Mouse (Mus musculus): ENCODE results near the gene Idh1. TPM values are rescaled to one million over a fixed set of nuclear protein-coding genes. Genes with fewer than 3 reads are reported as not detected.

Gene Idh1
- polyA plus RNA-seq, 1 experiment: 18.4 TPM

GRCm38 (mm10) chr1:65178126-65178901, 8.0 kb downstream of the Idh1 start:
- H3K4me3 ChIP-seq (ENCODE audit: control insufficient read depth, low read depth, low read length): peak overlapping the region; percentile 91
- H3K27me3 ChIP-seq (ENCODE audit: control insufficient read depth, insufficient read depth, low read length): no peaks in the 10 kb centered on the region
- H3K4me1 ChIP-seq (ENCODE audit: control insufficient read depth, insufficient read depth, low read length): peaks cover 9% of the 10 kb centered on the region
- TF ChIP-seq CTCF (IDR thresholded peaks at IDR 0.05; ENCODE audit: control insufficient read depth, insufficient read depth, insufficient replicate concordance, low read depth, low read length) (peak; percentile 58; the same call in 1 of the 2 replicates), POLR2A (IDR thresholded peaks at IDR 0.05; ENCODE audit: control insufficient read depth, low read depth, low read length) (peak; percentile 26; the same call in 1 of the 2 replicates)
- peak overlapping the region; percentile 87 for H3K27ac ChIP-seq (ENCODE audit: control insufficient read depth, insufficient read depth, low read depth, low read length)
- no peaks in the 10 kb centered on the region for H3K36me3 ChIP-seq (ENCODE audit: control insufficient read depth, insufficient read depth, low read length)

GRCm38 (mm10) chr1:65177452-65177851, 8.8 kb downstream of the Idh1 start:
- TF ChIP-seq CTCF (IDR thresholded peaks at IDR 0.05; ENCODE audit: control insufficient read depth, insufficient read depth, insufficient replicate concordance, low read depth, low read length) (no peak), POLR2A (IDR thresholded peaks at IDR 0.05; ENCODE audit: control insufficient read depth, low read depth, low read length) (no peak)
- no peaks in the 10 kb centered on the region for H3K27me3 ChIP-seq (ENCODE audit: control insufficient read depth, insufficient read depth, low read length)
- H3K27ac ChIP-seq (ENCODE audit: control insufficient read depth, insufficient read depth, low read depth, low read length): no peak overlapping the region
- H3K4me3 ChIP-seq (ENCODE audit: control insufficient read depth, low read depth, low read length): no peak overlapping the region
- H3K4me1 ChIP-seq (ENCODE audit: control insufficient read depth, insufficient read depth, low read length): peaks cover 9% of the 10 kb centered on the region
- H3K36me3 ChIP-seq (ENCODE audit: control insufficient read depth, insufficient read depth, low read length): no peaks in the 10 kb centered on the region

- H3K36me3 ChIP-seq (ENCODE audit: control insufficient read depth, insufficient read depth, low read length): no peaks in the 10 kb centered on the region
- H3K27me3 ChIP-seq (ENCODE audit: control insufficient read depth, insufficient read depth, low read length): no peaks in the 10 kb centered on the region
- no peak overlapping the region for H3K27ac ChIP-seq (ENCODE audit: control insufficient read depth, insufficient read depth, low read depth, low read length)
- TF ChIP-seq POLR2A (IDR thresholded peaks at IDR 0.05; ENCODE audit: control insufficient read depth, low read depth, low read length) (no peak), CTCF (IDR thresholded peaks at IDR 0.05; ENCODE audit: control insufficient read depth, insufficient read depth, insufficient replicate concordance, low read depth, low read length) (no peak)
- no peak overlapping the region for H3K4me3 ChIP-seq (ENCODE audit: control insufficient read depth, low read depth, low read length)
- H3K4me1 ChIP-seq (ENCODE audit: control insufficient read depth, insufficient read depth, low read length): peaks cover 9% of the 10 kb centered on the region
Observed at GRCm38 (mm10) chr1:65176912-65177311, 9.4 kb downstream of the Idh1 start.

- no peaks in the 10 kb centered on the region for H3K27me3 ChIP-seq (ENCODE audit: control insufficient read depth, insufficient read depth, low read length)
- no peak overlapping the region for H3K4me3 ChIP-seq (ENCODE audit: control insufficient read depth, low read depth, low read length)
- H3K27ac ChIP-seq (ENCODE audit: control insufficient read depth, insufficient read depth, low read depth, low read length): no peak overlapping the region
- no peak for TF ChIP-seq CTCF (IDR thresholded peaks at IDR 0.05; ENCODE audit: control insufficient read depth, insufficient read depth, insufficient replicate concordance, low read depth, low read length)
- TF ChIP-seq POLR2A (IDR thresholded peaks at IDR 0.05; ENCODE audit: control insufficient read depth, low read depth, low read length): no peak
- no peaks in the 10 kb centered on the region for H3K36me3 ChIP-seq (ENCODE audit: control insufficient read depth, insufficient read depth, low read length)
- H3K4me1 ChIP-seq (ENCODE audit: control insufficient read depth, insufficient read depth, low read length): peaks cover 9% of the 10 kb centered on the region
Observed at GRCm38 (mm10) chr1:65176171-65176570, 10.1 kb downstream of the Idh1 start.

- Histone ChIP-seq H3K4me3 (ENCODE audit: control insufficient read depth, low read depth, low read length) (no peak overlapping the region), H3K27me3 (ENCODE audit: control insufficient read depth, insufficient read depth, low read length) (no peaks in the 10 kb centered on the region), H3K4me1 (ENCODE audit: control insufficient read depth, insufficient read depth, low read length) (peaks cover 4% of the 10 kb centered on the region; the same call in 1 of the 2 replicates), H3K27ac (ENCODE audit: control insufficient read depth, insufficient read depth, low read depth, low read length) (no peak overlapping the region), H3K36me3 (ENCODE audit: control insufficient read depth, insufficient read depth, low read length) (no peaks in the 10 kb centered on the region)
- no peak for TF ChIP-seq POLR2A (IDR thresholded peaks at IDR 0.05; ENCODE audit: control insufficient read depth, low read depth, low read length)
- TF ChIP-seq CTCF (IDR thresholded peaks at IDR 0.05; ENCODE audit: control insufficient read depth, insufficient read depth, insufficient replicate concordance, low read depth, low read length): no peak
Observed at GRCm38 (mm10) chr1:65173716-65174115, 12.6 kb downstream of the Idh1 start.

- H3K4me1 ChIP-seq (ENCODE audit: control insufficient read depth, insufficient read depth, low read length): 0 out of 2 replicates have a peak, but pooled peaks cover 2% of the 10 kb centered on the region
- no peak overlapping the region for H3K4me3 ChIP-seq (ENCODE audit: control insufficient read depth, low read depth, low read length)
- TF ChIP-seq POLR2A (IDR thresholded peaks at IDR 0.05; ENCODE audit: control insufficient read depth, low read depth, low read length) (no peak), CTCF (IDR thresholded peaks at IDR 0.05; ENCODE audit: control insufficient read depth, insufficient read depth, insufficient replicate concordance, low read depth, low read length) (no peak)
- no peak overlapping the region for H3K27ac ChIP-seq (ENCODE audit: control insufficient read depth, insufficient read depth, low read depth, low read length)
- H3K36me3 ChIP-seq (ENCODE audit: control insufficient read depth, insufficient read depth, low read length): no peaks in the 10 kb centered on the region
- no peaks in the 10 kb centered on the region for H3K27me3 ChIP-seq (ENCODE audit: control insufficient read depth, insufficient read depth, low read length)
Observed at GRCm38 (mm10) chr1:65171579-65171978, 14.7 kb downstream of the Idh1 start.

GRCm38 (mm10) chr1:65169947-65170346, 16.4 kb downstream of the Idh1 start:
- TF ChIP-seq CTCF (IDR thresholded peaks at IDR 0.05; ENCODE audit: control insufficient read depth, insufficient read depth, insufficient replicate concordance, low read depth, low read length) (no peak), POLR2A (IDR thresholded peaks at IDR 0.05; ENCODE audit: control insufficient read depth, low read depth, low read length) (no peak)
- no peak overlapping the region for H3K27ac ChIP-seq (ENCODE audit: control insufficient read depth, insufficient read depth, low read depth, low read length)
- H3K27me3 ChIP-seq (ENCODE audit: control insufficient read depth, insufficient read depth, low read length): no peaks in the 10 kb centered on the region
- H3K4me1 ChIP-seq (ENCODE audit: control insufficient read depth, insufficient read depth, low read length): no peaks in the 10 kb centered on the region
- no peaks in the 10 kb centered on the region for H3K36me3 ChIP-seq (ENCODE audit: control insufficient read depth, insufficient read depth, low read length)
- H3K4me3 ChIP-seq (ENCODE audit: control insufficient read depth, low read depth, low read length): no peak overlapping the region
